Mouse (Mus musculus): ENCODE results near the gene Smarcd3. TPM values are rescaled to one million over a fixed set of nuclear protein-coding genes. Genes with fewer than 3 reads are reported as not detected.
"Not testable (repeated sequence)": the region's sequence is repeated elsewhere in the genome, so short reads cannot be mapped to it uniquely, and the experiment has no call there.

The Smarcd3 gene
- polyA plus RNA-seq, 1 experiment from 2014 or later: 78.4 TPM

- H3K27me3 ChIP-seq (ENCODE audit: control insufficient read depth, insufficient read depth, low read length): no peaks in the 10 kb centered on the region
- H3K4me1 ChIP-seq (ENCODE audit: control insufficient read depth in 2 of 2, insufficient read depth in 2 of 2, low read length in 2 of 2): peaks cover 8 to 14% of the 10 kb centered on the region in 2 experiments
- ATAC-seq (ENCODE audit: insufficient number of reproducible peaks, insufficient read depth, low FRiP score, low read depth): peak; percentile 4; the same call in 1 of the 2 replicates
- H3K4me2 ChIP-seq (ENCODE audit: low read length): peak overlapping the region; percentile 74
- H3K9ac ChIP-seq (ENCODE audit: low read length): peak overlapping the region; percentile 81
- peak overlapping the region; percentile 2 to 72; a peak in 3 of 4 replicates for H3K27ac ChIP-seq (replicated peaks in 1 of 2; ENCODE audit: control insufficient read depth in 1 of 2, insufficient read depth in 1 of 2, low read depth in 2 of 2, low read length in 2 of 2)
- H3K9me3 ChIP-seq (ENCODE audit: control insufficient read depth, low read length): no peaks in the 10 kb centered on the region
- H3K36me3 ChIP-seq (ENCODE audit: control insufficient read depth, insufficient read depth, low read length): peaks cover 39% of the 10 kb centered on the region
- WGBS: under 1% methylated on average over 32 of the region's 32 CpGs
- H3K4me3 ChIP-seq (ENCODE audit: control insufficient read depth in 1 of 2, insufficient read depth in 1 of 2, low read depth in 1 of 2, low read length in 2 of 2): peak overlapping the region; percentile 69 to 92
These were observed 47.4 kb downstream of the Smarcd3 start for GRCm38 (mm10) chr5:24576801-24577182.

DNA sequence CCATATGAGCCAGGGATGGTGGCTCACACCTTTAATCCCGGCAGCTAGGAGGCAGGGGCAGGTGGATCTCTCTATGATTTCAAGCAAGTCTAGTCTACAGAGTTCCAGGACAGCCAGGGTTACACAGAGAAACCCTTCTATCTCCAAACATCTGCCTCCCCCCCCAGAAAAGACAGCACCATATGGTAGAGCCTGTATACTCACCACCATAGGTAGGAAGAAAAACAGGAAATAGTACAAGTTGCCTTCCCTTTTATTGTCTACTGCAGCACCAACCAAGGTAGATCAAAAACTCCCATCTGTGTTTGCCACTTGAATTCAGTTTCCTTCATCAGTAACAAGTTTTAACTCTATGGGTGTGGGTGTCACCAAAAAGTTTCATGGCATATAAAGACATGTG is 48.3 kb downstream of the Smarcd3 start:
- 87% methylated on average over 1 of the region's 1 CpGs for WGBS

GRCm38 (mm10) chr5:24556709-24557108 is 67.5 kb downstream of the Smarcd3 start, which contains the start of gene 4931409K22Rik:
4931409K22Rik (minus strand) TSS chr5:24556809.
- H3K9me3 ChIP-seq (ENCODE audit: control insufficient read depth, low read length): no peaks in the 10 kb centered on the region
- H3K36me3 ChIP-seq (ENCODE audit: control insufficient read depth, insufficient read depth, low read length): no peaks in the 10 kb centered on the region
- no peak within 1 kb of the TSS for H3K27ac ChIP-seq (replicated peaks in 1 of 2; ENCODE audit: control insufficient read depth in 1 of 2, insufficient read depth in 1 of 2, low read depth in 2 of 2, low read length in 2 of 2)
- WGBS: 70% methylated on average over 2 of the region's 2 CpGs
- H3K4me3 ChIP-seq (ENCODE audit: control insufficient read depth in 1 of 2, insufficient read depth in 1 of 2, low read depth in 1 of 2, low read length in 2 of 2): no peak within 1 kb of the TSS
- no peaks in the 10 kb centered on the region for H3K4me1 ChIP-seq (ENCODE audit: control insufficient read depth in 2 of 2, insufficient read depth in 2 of 2, low read length in 2 of 2)
- H3K27me3 ChIP-seq (ENCODE audit: control insufficient read depth, insufficient read depth, low read length): peaks cover 5% of the 10 kb centered on the region
- no peak for ATAC-seq (ENCODE audit: insufficient number of reproducible peaks, insufficient read depth, low FRiP score, low read depth)
- H3K4me2 ChIP-seq (ENCODE audit: low read length): no peak within 1 kb of the TSS
- H3K9ac ChIP-seq (ENCODE audit: low read length): no peak within 1 kb of the TSS

More for the DNA sequence above, 48.3 kb downstream of the Smarcd3 start:
- Histone ChIP-seq H3K4me1 (ENCODE audit: control insufficient read depth in 2 of 2, insufficient read depth in 2 of 2, low read length in 2 of 2) (peaks cover 8 to 14% of the 10 kb centered on the region in 2 experiments), H3K27me3 (ENCODE audit: control insufficient read depth, insufficient read depth, low read length) (no peaks in the 10 kb centered on the region), H3K36me3 (ENCODE audit: control insufficient read depth, insufficient read depth, low read length) (peaks cover 47% of the 10 kb centered on the region), H3K4me2 (ENCODE audit: low read length) (peak overlapping the region; percentile 74), H3K4me3 (ENCODE audit: control insufficient read depth in 1 of 2, insufficient read depth in 1 of 2, low read depth in 1 of 2, low read length in 2 of 2) (no peak overlapping the region), H3K27ac (replicated peaks in 1 of 2; ENCODE audit: control insufficient read depth in 1 of 2, insufficient read depth in 1 of 2, low read depth in 2 of 2, low read length in 2 of 2) (no peak overlapping the region), H3K9me3 (ENCODE audit: control insufficient read depth, low read length) (no peaks in the 10 kb centered on the region), H3K9ac (ENCODE audit: low read length) (peak overlapping the region; percentile 81; the same call in 1 of the 2 replicates)
- ATAC-seq (ENCODE audit: insufficient number of reproducible peaks, insufficient read depth, low FRiP score, low read depth): no peak

- not testable (repeated sequence) for H3K4me3 ChIP-seq (ENCODE audit: control insufficient read depth in 1 of 2, insufficient read depth in 1 of 2, low read depth in 1 of 2, low read length in 2 of 2); H3K36me3 ChIP-seq (ENCODE audit: control insufficient read depth, insufficient read depth, low read length); H3K9me3 ChIP-seq (ENCODE audit: control insufficient read depth, low read length); H3K4me2 ChIP-seq (ENCODE audit: low read length); H3K9ac ChIP-seq (ENCODE audit: low read length); H3K27ac ChIP-seq (replicated peaks in 1 of 2; ENCODE audit: control insufficient read depth in 1 of 2, insufficient read depth in 1 of 2, low read depth in 2 of 2, low read length in 2 of 2); ATAC-seq (ENCODE audit: insufficient number of reproducible peaks, insufficient read depth, low FRiP score, low read depth)
- WGBS: 95% methylated on average over 7 of the region's 7 CpGs
- H3K4me1 ChIP-seq (ENCODE audit: control insufficient read depth in 2 of 2, insufficient read depth in 2 of 2, low read length in 2 of 2): peaks cover 8 to 12% of the 10 kb centered on the region in 2 experiments
- H3K27me3 ChIP-seq (ENCODE audit: control insufficient read depth, insufficient read depth, low read length): peaks cover 10% of the 10 kb centered on the region
These were observed 68.9 kb downstream of the Smarcd3 start for GRCm38 (mm10) chr5:24555335-24555734.

GRCm38 (mm10) chr5:24553621-24554244 is 70.5 kb downstream of the Smarcd3 start:
- Histone ChIP-seq H3K4me3 (ENCODE audit: control insufficient read depth in 1 of 2, insufficient read depth in 1 of 2, low read depth in 1 of 2, low read length in 2 of 2) (no peak overlapping the region), H3K27me3 (ENCODE audit: control insufficient read depth, insufficient read depth, low read length) (peaks cover 14% of the 10 kb centered on the region), H3K9ac (ENCODE audit: low read length) (no peak overlapping the region), H3K4me1 (ENCODE audit: control insufficient read depth in 2 of 2, insufficient read depth in 2 of 2, low read length in 2 of 2) (peaks cover 8 to 12% of the 10 kb centered on the region in 2 experiments), H3K9me3 (ENCODE audit: control insufficient read depth, low read length) (no peaks in the 10 kb centered on the region), H3K36me3 (ENCODE audit: control insufficient read depth, insufficient read depth, low read length) (no peaks in the 10 kb centered on the region), H3K27ac (replicated peaks in 1 of 2; ENCODE audit: control insufficient read depth in 1 of 2, insufficient read depth in 1 of 2, low read depth in 2 of 2, low read length in 2 of 2) (no peak overlapping the region), H3K4me2 (ENCODE audit: low read length) (no peak overlapping the region)
- WGBS: 52% methylated on average over 5 of the region's 5 CpGs
- no peak for ATAC-seq (ENCODE audit: insufficient number of reproducible peaks, insufficient read depth, low FRiP score, low read depth)

- H3K27ac ChIP-seq (replicated peaks in 1 of 2; ENCODE audit: control insufficient read depth in 1 of 2, insufficient read depth in 1 of 2, low read depth in 2 of 2, low read length in 2 of 2): no peak overlapping the region
- 0 out of 4 replicates have a peak overlapping the region, but pooled peaks of 1 of the 2 experiments have one; percentile 1 for H3K4me3 ChIP-seq (ENCODE audit: control insufficient read depth in 1 of 2, insufficient read depth in 1 of 2, low read depth in 1 of 2, low read length in 2 of 2)
- peaks cover 14% of the 10 kb centered on the region for H3K27me3 ChIP-seq (ENCODE audit: control insufficient read depth, insufficient read depth, low read length)
- peak overlapping the region; percentile 36 for H3K4me2 ChIP-seq (ENCODE audit: low read length)
- peaks cover 8 to 12% of the 10 kb centered on the region in 2 experiments for H3K4me1 ChIP-seq (ENCODE audit: control insufficient read depth in 2 of 2, insufficient read depth in 2 of 2, low read length in 2 of 2)
- H3K36me3 ChIP-seq (ENCODE audit: control insufficient read depth, insufficient read depth, low read length): no peaks in the 10 kb centered on the region
- no peaks in the 10 kb centered on the region for H3K9me3 ChIP-seq (ENCODE audit: control insufficient read depth, low read length)
- 58% methylated on average over 2 of the region's 2 CpGs for WGBS
- no peak; the same call in 1 of the 2 replicates for ATAC-seq (ENCODE audit: insufficient number of reproducible peaks, insufficient read depth, low FRiP score, low read depth)
- H3K9ac ChIP-seq (ENCODE audit: low read length): no peak overlapping the region; the same call in 1 of the 2 replicates
These were observed 72.9 kb downstream of the Smarcd3 start for GRCm38 (mm10) chr5:24551317-24551688.

DNA sequence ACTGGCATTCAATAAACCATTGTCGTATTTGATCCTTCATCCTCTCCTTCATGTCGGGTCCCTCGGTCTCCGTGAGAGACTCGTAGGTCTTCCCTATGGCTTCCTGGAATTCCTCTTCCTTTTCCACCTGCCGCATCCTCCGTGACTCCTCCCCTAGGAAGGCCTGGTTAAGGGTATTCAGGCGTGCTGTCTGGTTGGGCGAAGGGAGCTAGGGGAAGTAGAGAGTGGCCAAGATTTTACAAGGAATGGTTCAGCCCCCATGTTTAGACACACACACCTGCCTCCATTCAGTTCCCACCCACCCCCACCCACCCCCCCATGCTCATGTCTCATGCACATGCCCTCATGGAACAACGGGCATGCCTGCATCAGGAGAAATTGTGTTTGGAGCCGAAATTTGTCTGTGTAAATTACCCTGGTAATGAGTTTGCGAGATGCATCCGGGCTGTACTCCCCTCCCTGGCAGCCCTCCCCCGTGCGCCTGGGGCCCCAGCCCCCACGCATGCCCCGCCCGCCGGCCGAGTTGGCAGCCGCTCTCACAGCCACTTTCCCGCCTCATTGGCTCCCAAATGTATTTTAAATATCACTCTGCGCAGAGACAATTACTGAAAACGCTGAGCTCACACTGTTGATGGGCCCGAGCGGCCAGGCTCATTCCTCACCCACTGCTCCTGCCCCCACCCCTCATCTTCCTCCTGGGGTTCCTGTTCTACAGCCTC is 73.5 kb downstream of the Smarcd3 start:
- WGBS: 30% methylated on average over 26 of the region's 26 CpGs
- Histone ChIP-seq H3K4me1 (ENCODE audit: control insufficient read depth in 2 of 2, insufficient read depth in 2 of 2, low read length in 2 of 2) (peaks cover 8 to 12% of the 10 kb centered on the region in 2 experiments), H3K36me3 (ENCODE audit: control insufficient read depth, insufficient read depth, low read length) (no peaks in the 10 kb centered on the region), H3K4me3 (ENCODE audit: control insufficient read depth in 1 of 2, insufficient read depth in 1 of 2, low read depth in 1 of 2, low read length in 2 of 2) (0 out of 4 replicates have a peak overlapping the region, but pooled peaks of 1 of the 2 experiments have one; percentile 1), H3K9me3 (ENCODE audit: control insufficient read depth, low read length) (no peaks in the 10 kb centered on the region), H3K4me2 (ENCODE audit: low read length) (peak overlapping the region; percentile 36), H3K27ac (replicated peaks in 1 of 2; ENCODE audit: control insufficient read depth in 1 of 2, insufficient read depth in 1 of 2, low read depth in 2 of 2, low read length in 2 of 2) (no peak overlapping the region), H3K27me3 (ENCODE audit: control insufficient read depth, insufficient read depth, low read length) (peaks cover 14% of the 10 kb centered on the region), H3K9ac (ENCODE audit: low read length) (0 out of 2 replicates have a peak overlapping the region, but pooled peaks have one; percentile 34)
- ATAC-seq (ENCODE audit: insufficient number of reproducible peaks, insufficient read depth, low FRiP score, low read depth): no peak
